8 mouse cellular contexts compared by ENCODE assay signal in the genomic region with DNA sequence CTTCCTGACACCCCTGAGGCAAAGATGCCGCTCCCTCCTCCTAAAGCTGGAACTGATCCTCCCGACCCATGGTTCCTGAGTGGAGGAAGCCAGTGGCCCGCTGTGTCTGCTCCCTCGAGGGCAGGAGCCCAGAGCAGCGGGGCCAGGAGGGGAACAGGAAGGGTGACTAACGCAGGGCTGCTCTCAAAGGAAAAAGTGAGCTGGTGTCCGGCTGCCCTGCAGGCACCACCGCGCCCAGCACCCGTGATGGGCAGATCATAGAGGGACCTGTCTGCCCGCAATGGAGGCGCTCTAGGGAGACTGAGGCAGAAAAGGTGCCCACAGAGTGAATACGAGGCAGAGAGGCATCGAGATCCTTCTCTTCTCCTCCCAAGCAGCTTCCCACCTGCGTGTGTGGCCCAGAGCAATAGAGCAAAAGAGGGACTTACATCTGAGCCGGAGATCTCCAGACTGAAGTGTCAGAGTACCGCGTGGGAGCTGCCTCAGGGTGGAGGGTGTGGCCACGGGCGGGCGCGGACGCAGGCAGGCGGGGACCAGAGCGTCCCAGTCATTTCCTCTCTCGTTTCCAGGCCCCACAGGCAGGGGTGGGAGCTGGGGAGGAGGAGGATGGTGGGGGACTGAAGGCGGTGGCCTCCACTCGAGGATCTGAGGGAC. TPM values are rescaled to one million over a fixed set of nuclear protein-coding genes. Genes with fewer than 3 reads are reported as not detected.
A peak's percentile ranks its signal among the peaks of the same experiment; 100 is the strongest.
DNase-seq lines count a peak whose midpoint lies in the region; ATAC-seq and TF ChIP-seq lines count a peak whose summit lies in the region.

No protein-coding gene starts in this region.

- peaks cover 13% of the 10 kb centered on the region for H3K27me3 ChIP-seq in intestine, postnatal 0 days (replicated peaks; ENCODE audit: control insufficient read depth, insufficient read depth, low read length)
- peaks cover 7% of the 10 kb centered on the region; the same call in 1 of the 2 replicates for H3K27me3 ChIP-seq in lung, embryonic 16.5 days (ENCODE audit: control insufficient read depth, insufficient read depth, low read depth, low read length)
- H3K27me3 ChIP-seq in cerebellum, adult 2 months (ENCODE audit: control insufficient read depth, insufficient read depth, low read length) = peaks cover 5% of the 10 kb centered on the region; the same call in 1 of the 2 replicates

- no peaks in the 10 kb centered on the region for H3K36me3 ChIP-seq in intestine, postnatal 0 days (ENCODE audit: control insufficient read depth, insufficient read depth)
- H3K36me3 ChIP-seq in lung, embryonic 16.5 days (ENCODE audit: control insufficient read depth, insufficient read depth, low read length) = no peaks in the 10 kb centered on the region

- H3K4me1 ChIP-seq in intestine, postnatal 0 days (replicated peaks; ENCODE audit: control insufficient read depth, insufficient read depth, low read length) = no peaks in the 10 kb centered on the region
- H3K4me1 ChIP-seq in lung, embryonic 16.5 days (replicated peaks; ENCODE audit: control insufficient read depth, insufficient read depth, low read length) = no peaks in the 10 kb centered on the region; the same call in 1 of the 2 replicates
- H3K4me1 ChIP-seq in cerebellum, adult 2 months (ENCODE audit: control insufficient read depth, insufficient read depth, low read length) = no peaks in the 10 kb centered on the region

- H3K9me3 ChIP-seq in intestine, postnatal 0 days (ENCODE audit: control insufficient read depth) = no peaks in the 10 kb centered on the region
- H3K9me3 ChIP-seq in lung, embryonic 16.5 days (ENCODE audit: control insufficient read depth, low read length) = no peaks in the 10 kb centered on the region

- peak; percentile 32; the same call in 1 of the 2 replicates for ATAC-seq in intestine, postnatal 0 days
- peak; percentile 83 for ATAC-seq in lung, embryonic 16.5 days (ENCODE audit: low read depth)
- ATAC-seq in neutrophil, adult 5-6 weeks (ENCODE audit: extremely low read depth, insufficient number of reproducible peaks, low FRiP score, poor library complexity, severe bottlenecking) = peak; percentile 70

- no peak for TF ChIP-seq POLR2A in cerebellum, adult 2 months (IDR thresholded peaks at IDR 0.05; ENCODE audit: borderline replicate concordance, insufficient read depth, low read length)

- no peak overlapping the region for H3K9ac ChIP-seq in intestine, postnatal 0 days (ENCODE audit: low read depth, low read length)
- H3K9ac ChIP-seq in lung, embryonic 16.5 days (ENCODE audit: low read length) = peak overlapping the region; percentile 42

- peak overlapping the region; percentile 21 for H3K4me3 ChIP-seq in intestine, postnatal 0 days (ENCODE audit: low read depth, low read length)
- peak overlapping the region; percentile 44 for H3K4me3 ChIP-seq in lung, embryonic 16.5 days (ENCODE audit: low read length)
- H3K4me3 ChIP-seq in cerebellum, adult 2 months (replicated peaks; ENCODE audit: insufficient read depth, low read depth, low read length) = no peak overlapping the region

- H3K27ac ChIP-seq in intestine, postnatal 0 days (ENCODE audit: low read depth, low read length) = peak overlapping the region; percentile 50
- peak overlapping the region; percentile 7 for H3K27ac ChIP-seq in lung, embryonic 16.5 days (ENCODE audit: low read length)
- H3K27ac ChIP-seq in cerebellum, adult 2 months (ENCODE audit: insufficient read depth, low read length) = no peak overlapping the region

- TF ChIP-seq CTCF in intestine, postnatal 0 days (IDR thresholded peaks at IDR 0.05; ENCODE audit: low read depth) = no peak
- TF ChIP-seq CTCF in cerebellum, adult 2 months (IDR thresholded peaks at IDR 0.05; ENCODE audit: borderline replicate concordance, insufficient read depth, low read depth, low read length) = no peak

- WGBS in intestine, postnatal 0 days = 2% methylated on average over 28 of the region's 28 CpGs
- WGBS in lung, embryonic 16.5 days = 3% methylated on average over 28 of the region's 28 CpGs
- 12% methylated on average over 28 of the region's 28 CpGs for WGBS in cerebellum, adult 2 months

- DNase-seq in CD4-positive helper T cell, adult 2 months (ENCODE audit: low read depth, low spot score) = peak; percentile 88
- peak; percentile 65 for DNase-seq in adrenal gland, postnatal 25 days
- peak; percentile 81 to 90 for DNase-seq in heart, adult 18-20 months
- DNase-seq in right cerebral cortex, adult 2 months (ENCODE audit: low spot score in 2 of 2) = no peak
- DNase-seq in cerebellum, adult 2 months = no peak

- H3K4me2 ChIP-seq in intestine, postnatal 0 days (replicated peaks; ENCODE audit: low read depth) = peak overlapping the region; percentile 57
- peak overlapping the region; percentile 48 for H3K4me2 ChIP-seq in lung, embryonic 16.5 days (ENCODE audit: low read depth, low read length)

RNA-seq across cellular contexts. Expression of gene Fxyd5, which starts 0.5 kb away (rescaled TPM):
- 35.9 and 36.5 TPM in 2 replicates for total RNA-seq in adrenal gland, postnatal 25 days (2021)
- total RNA-seq in heart, adult 18-20 months (2021) = 10 to 100 TPM; 21.7 to 31.7 TPM
- polyA plus RNA-seq in intestine, postnatal 0 days (2015; fragmentation: Nextera tagmentation; extraction: Ambion mirVana) = 18.2 and 19.3 TPM in 2 replicates
- 62.1 and 66.0 TPM in 2 replicates for polyA plus RNA-seq in lung, embryonic 16.5 days (2015; fragmentation: Nextera tagmentation; extraction: Ambion mirVana)
- 1,836 and 1,901 TPM in 2 replicates for total RNA-seq in neutrophil, adult 5-6 weeks (2017)
- polyA plus RNA-seq in cerebellum, adult 2 months (2012; rRNA removed) = 9.0 and 14.8 TPM in 2 replicates

RNA-seq across cellular contexts. Expression of gene Fxyd7, which starts 9.5 kb away (rescaled TPM):
- total RNA-seq in adrenal gland, postnatal 25 days (2021) = 0.55 TPM in 1 of 2 replicates, not detected in the other
- under 1 TPM; 0.40 to 0.59 TPM for total RNA-seq in heart, adult 18-20 months (2021)
- polyA plus RNA-seq in intestine, postnatal 0 days (2015; fragmentation: Nextera tagmentation; extraction: Ambion mirVana) = 15.2 and 16.2 TPM in 2 replicates
- 4.9 and 5.6 TPM in 2 replicates for polyA plus RNA-seq in lung, embryonic 16.5 days (2015; fragmentation: Nextera tagmentation; extraction: Ambion mirVana)
- total RNA-seq in neutrophil, adult 5-6 weeks (2017) = 0.86 and 2.0 TPM in 2 replicates
- polyA plus RNA-seq in cerebellum, adult 2 months (2012; rRNA removed) = 72.5 and 99.7 TPM in 2 replicates

RNA-seq across cellular contexts. Expression of gene Fxyd1, which starts 15.2 kb away (rescaled TPM):
- total RNA-seq in adrenal gland, postnatal 25 days (2021) = 151 and 212 TPM in 2 replicates
- 100 to 1,000 TPM; 861 to 937 TPM for total RNA-seq in heart, adult 18-20 months (2021)
- polyA plus RNA-seq in intestine, postnatal 0 days (2015; fragmentation: Nextera tagmentation; extraction: Ambion mirVana) = 78.9 and 83.1 TPM in 2 replicates
- polyA plus RNA-seq in lung, embryonic 16.5 days (2015; fragmentation: Nextera tagmentation; extraction: Ambion mirVana) = 105 and 119 TPM in 2 replicates
- not detected in 2 replicates for total RNA-seq in neutrophil, adult 5-6 weeks (2017)
- polyA plus RNA-seq in cerebellum, adult 2 months (2012; rRNA removed) = 202 and 222 TPM in 2 replicates

RNA-seq across cellular contexts. Expression of gene Lgi4, which starts 17.4 kb away (rescaled TPM):
- total RNA-seq in adrenal gland, postnatal 25 days (2021) = 3.7 and 3.8 TPM in 2 replicates
- 1 to 10 TPM; 2.1 to 4.1 TPM for total RNA-seq in heart, adult 18-20 months (2021)
- polyA plus RNA-seq in intestine, postnatal 0 days (2015; fragmentation: Nextera tagmentation; extraction: Ambion mirVana) = 0.70 and 0.78 TPM in 2 replicates
- 0.14 and 0.38 TPM in 2 replicates for polyA plus RNA-seq in lung, embryonic 16.5 days (2015; fragmentation: Nextera tagmentation; extraction: Ambion mirVana)
- total RNA-seq in neutrophil, adult 5-6 weeks (2017) = 0.12 and 1.1 TPM in 2 replicates
- polyA plus RNA-seq in cerebellum, adult 2 months (2012; rRNA removed) = 48.9 and 54.2 TPM in 2 replicates

RNA-seq across cellular contexts. Expression of gene Fxyd3, which starts 34.7 kb away (rescaled TPM):
- total RNA-seq in adrenal gland, postnatal 25 days (2021) = 0.73 and 1.9 TPM in 2 replicates
- total RNA-seq in heart, adult 18-20 months (2021) = 1 to 10 TPM in 1 of 2 experiments, under 1 TPM in 1; 0.87 to 2.5 TPM
- 40.4 and 48.0 TPM in 2 replicates for polyA plus RNA-seq in intestine, postnatal 0 days (2015; fragmentation: Nextera tagmentation; extraction: Ambion mirVana)
- polyA plus RNA-seq in lung, embryonic 16.5 days (2015; fragmentation: Nextera tagmentation; extraction: Ambion mirVana) = 76.9 and 84.8 TPM in 2 replicates
- not detected in 2 replicates for total RNA-seq in neutrophil, adult 5-6 weeks (2017)
- polyA plus RNA-seq in cerebellum, adult 2 months (2012; rRNA removed) = 1.3 and 1.4 TPM in 2 replicates

Comparison
In these comparisons a context has a peak if more than half of its experiments do, and no peak if none do; other contexts are left out.
1. DNase-seq: peak in CD4-positive helper T cell, adult 2 months (single experiment), adrenal gland, postnatal 25 days (single experiment) and heart, adult 18-20 months (2 of 2); none in right cerebral cortex, adult 2 months (0 of 2) and cerebellum, adult 2 months (0 of 2).
2. ATAC-seq: peak in every context shown above with its lines; median percentile 83 in lung, embryonic 16.5 days; 70 in neutrophil, adult 5-6 weeks; 32 in intestine, postnatal 0 days.
3. RNA of gene Fxyd5, which starts 0.5 kb away (total RNA-seq): 1,836 to 1,901 TPM in neutrophil, adult 5-6 weeks; 35.9 to 36.5 TPM in adrenal gland, postnatal 25 days and 21.7 to 31.7 TPM in heart, adult 18-20 months; every median in the first group is over 10 times any median in the second.
4. RNA of gene Fxyd1, which starts 15.2 kb away (total RNA-seq): 861 to 937 TPM in heart, adult 18-20 months and 151 to 212 TPM in adrenal gland, postnatal 25 days; not detected in neutrophil, adult 5-6 weeks; every median in the first group is over 100 times any median in the second.